Mouse (Mus musculus) lung, embryonic 14.5 days (tissue): ENCODE measurements around the gene Sox5. TPM values are rescaled to one million over a fixed set of nuclear protein-coding genes. Genes with fewer than 3 reads are reported as not detected.

ENCODE experiments used
- ATAC-seq: fragments of 200-750 bp; cut with Nextera tagmentation; 2 replicates; pipeline ENCODE4 v1.8.0; 2017; ENCODE audit warnings: mild to moderate bottlenecking, moderate TSS enrichment, moderate library complexity; ENCODE audit not compliant: insufficient read depth
- DNase-seq: peaks from one replicate; pipeline ENCODE4 v3.0.0-alpha.2; 2015
- H3K27ac ChIP-seq: fragments of 300-500 bp; sonication (generic); 2 replicates; pipeline ENCODE4 v1.5.1; 2014; ENCODE audit warnings: low read depth, mild to moderate bottlenecking, moderate library complexity
- H3K27me3 ChIP-seq: fragments of 300-500 bp; sonication (generic); 2 replicates; pipeline ENCODE4 v1.6.1; 2014; ENCODE audit warnings: low read length, control low read depth; ENCODE audit not compliant: insufficient read depth
- H3K36me3 ChIP-seq: fragments of 300-500 bp; sonication (generic); 2 replicates; pipeline ENCODE4 v1.6.1; 2014; ENCODE audit warnings: control low read depth; ENCODE audit not compliant: insufficient read depth
- H3K4me1 ChIP-seq: fragments of 300-500 bp; sonication (generic); 2 replicates; pipeline ENCODE4 v1.6.1; 2014; ENCODE audit warnings: antibody characterized with exemption, control low read depth; ENCODE audit not compliant: insufficient read depth
- H3K4me2 ChIP-seq: fragments of 300-500 bp; sonication (generic); 2 replicates; pipeline ENCODE4 v1.6.1; 2014; ENCODE audit warnings: mild to moderate bottlenecking
- H3K4me3 ChIP-seq: fragments of 300-500 bp; sonication (generic); 2 replicates; pipeline ENCODE4 v1.5.1; 2014; ENCODE audit warnings: low read depth, low read length
- H3K9ac ChIP-seq: fragments of 300-500 bp; sonication (generic); 2 replicates; pipeline ENCODE4 v1.6.1; 2014
- H3K9me3 ChIP-seq: fragments of 300-500 bp; sonication (generic); 2 replicates; pipeline ENCODE4 v1.6.1; 2016; ENCODE audit warnings: low read depth, low read length, control low read depth
- CTCF ChIP-seq: IDR thresholded peaks from 2 replicates; pipeline ENCODE4 v1.5.1; 2016; ENCODE audit warnings: antibody characterized with exemption, low read depth
- WGBS: fragments of 180-500 bp; shearing (Covaris S2); extraction: QIAGEN DNeasy Blood & Tissue Kit; methylation state at CpG from one replicate; pipeline ENCODE4 v1.1.7; 2014; 5-methylcytosine and 5-hydroxymethylcytosine counted together
- polyA plus RNA-seq: library from polyadenylated mRNA; unstranded; fragments of >200 nt; fragmentation: Nextera tagmentation; extraction: Ambion mirVana; gene quantifications from 2 replicates; pipeline ENCODE4 v1.2.1, GENCODE M21; 2014

The Sox5 gene
- polyA plus RNA-seq, 1 experiment from 2014 or later: 21.3 TPM

DNA sequence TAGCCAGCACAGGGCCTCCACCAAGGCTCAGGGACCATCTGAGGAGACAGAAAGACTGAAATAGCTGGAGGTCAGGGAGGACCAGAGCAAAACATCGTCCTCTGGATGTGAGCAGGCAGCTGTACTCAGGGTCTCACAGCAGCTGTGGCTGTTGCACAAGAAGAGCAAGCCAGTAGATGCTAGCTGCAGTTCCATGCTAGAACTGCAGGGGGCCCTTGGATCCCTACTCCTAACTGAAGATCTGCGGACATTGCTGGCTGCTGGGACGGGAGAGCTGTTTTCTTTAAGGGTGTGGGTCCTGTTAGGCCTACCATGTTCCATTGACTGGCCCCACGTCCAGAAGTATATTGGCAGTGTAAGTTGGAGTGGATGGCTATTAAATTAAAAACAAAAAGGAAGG lies 137.1 kb downstream of the Sox5 start:
- TF ChIP-seq CTCF: peak; percentile 84
- Histone ChIP-seq H3K4me2 (no peak overlapping the region), H3K27me3 (no peaks in the 10 kb centered on the region), H3K4me3 (no peak overlapping the region), H3K36me3 (no peaks in the 10 kb centered on the region), H3K27ac (peak overlapping the region; percentile 30; the same call in 1 of the 2 replicates), H3K9ac (no peak overlapping the region), H3K9me3 (no peaks in the 10 kb centered on the region), H3K4me1 (peaks cover 35% of the 10 kb centered on the region)
- DNase-seq (peak; percentile 85), ATAC-seq (no peak; the same call in 1 of the 2 replicates)
- 45% methylated on average over 4 of the region's 4 CpGs for WGBS

- Histone ChIP-seq H3K9me3 (no peaks in the 10 kb centered on the region), H3K9ac (no peak overlapping the region), H3K36me3 (no peaks in the 10 kb centered on the region), H3K4me3 (no peak overlapping the region), H3K27me3 (no peaks in the 10 kb centered on the region), H3K4me2 (no peak overlapping the region), H3K4me1 (peaks cover 26% of the 10 kb centered on the region), H3K27ac (no peak overlapping the region)
- no peak for ATAC-seq
- peak; percentile 23 for DNase-seq
- no peak for TF ChIP-seq CTCF
- 50% methylated on average over 5 of the region's 5 CpGs for WGBS
Observed at GRCm38 (mm10) chr6:144643601-144644000, 138.2 kb downstream of the Sox5 start.

DNA sequence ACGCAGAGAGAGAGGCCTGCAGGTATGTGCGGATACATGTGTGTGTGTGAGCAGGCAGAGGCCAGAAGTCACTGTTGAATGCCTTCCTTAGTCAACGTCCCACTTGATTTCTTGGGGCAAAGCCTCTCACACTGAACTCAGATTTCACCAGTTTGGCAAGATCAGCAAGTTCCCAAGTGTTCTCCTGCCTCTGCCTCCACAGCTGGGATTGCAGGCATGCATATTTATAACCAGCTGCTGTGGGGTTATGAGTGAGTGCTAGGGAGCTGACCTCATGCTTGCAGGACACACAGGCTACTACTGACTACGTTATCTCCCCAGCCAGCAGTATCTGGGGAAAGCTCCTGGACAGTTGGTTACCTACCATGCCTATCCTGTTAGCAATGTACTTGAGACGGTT lies 139.9 kb downstream of the Sox5 start:
- Histone ChIP-seq H3K36me3 (no peaks in the 10 kb centered on the region), H3K9ac (no peak overlapping the region), H3K27me3 (no peaks in the 10 kb centered on the region), H3K4me1 (peaks cover 14% of the 10 kb centered on the region), H3K9me3 (no peaks in the 10 kb centered on the region), H3K27ac (peak overlapping the region; percentile 43; the same call in 1 of the 2 replicates), H3K4me3 (no peak overlapping the region), H3K4me2 (no peak overlapping the region)
- DNase-seq: peak; percentile 40
- WGBS: 49% methylated on average over 5 of the region's 5 CpGs
- no peak for ATAC-seq
- no peak for TF ChIP-seq CTCF

DNA sequence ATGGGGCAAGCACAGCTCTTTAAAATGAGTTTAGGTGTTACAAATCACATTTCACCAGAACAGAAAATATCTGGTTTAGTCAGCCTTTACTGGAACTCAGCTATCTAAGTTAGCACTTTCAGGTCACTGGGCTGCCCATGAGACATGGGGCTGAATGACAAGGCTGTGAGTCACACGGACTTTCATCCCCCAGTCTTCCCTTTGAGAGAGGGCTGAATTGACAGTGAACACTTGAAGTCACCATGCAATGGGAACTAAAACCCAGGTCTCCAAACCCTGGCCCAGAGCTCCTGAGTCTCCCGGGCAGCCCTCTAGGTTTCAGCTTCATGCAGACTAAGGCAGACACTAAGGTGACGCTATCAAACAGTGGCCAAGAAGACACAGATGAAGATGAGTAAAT lies 141.2 kb downstream of the Sox5 start:
- Histone ChIP-seq H3K27me3 (no peaks in the 10 kb centered on the region), H3K27ac (no peak overlapping the region), H3K4me1 (peaks cover 14% of the 10 kb centered on the region), H3K9ac (no peak overlapping the region), H3K4me3 (no peak overlapping the region), H3K4me2 (no peak overlapping the region), H3K36me3 (no peaks in the 10 kb centered on the region), H3K9me3 (no peaks in the 10 kb centered on the region)
- DNase-seq (no peak), ATAC-seq (no peak)
- 74% methylated on average over 3 of the region's 3 CpGs for WGBS
- TF ChIP-seq CTCF: no peak

- Histone ChIP-seq H3K9ac (no peak overlapping the region), H3K4me3 (no peak overlapping the region), H3K27me3 (no peaks in the 10 kb centered on the region), H3K9me3 (no peaks in the 10 kb centered on the region), H3K27ac (no peak overlapping the region), H3K4me1 (peaks cover 8% of the 10 kb centered on the region), H3K4me2 (no peak overlapping the region), H3K36me3 (no peaks in the 10 kb centered on the region)
- ATAC-seq (no peak), DNase-seq (no peak)
- 78% methylated on average over 5 of the region's 5 CpGs for WGBS
- TF ChIP-seq CTCF: no peak
Observed at GRCm38 (mm10) chr6:144638547-144638946, 143.2 kb downstream of the Sox5 start.

- no peak for ATAC-seq
- no peaks in the 10 kb centered on the region for H3K4me1 ChIP-seq
- no peak overlapping the region for H3K4me3 ChIP-seq
- 75% methylated on average over 7 of the region's 7 CpGs for WGBS
- no peak for TF ChIP-seq CTCF
- no peak overlapping the region for H3K27ac ChIP-seq
- H3K27me3 ChIP-seq: no peaks in the 10 kb centered on the region
- H3K9ac ChIP-seq: no peak overlapping the region
- no peaks in the 10 kb centered on the region for H3K9me3 ChIP-seq
- H3K4me2 ChIP-seq: no peak overlapping the region
- no peak for DNase-seq
- no peaks in the 10 kb centered on the region for H3K36me3 ChIP-seq
Observed at GRCm38 (mm10) chr6:144627539-144628115, 154.2 kb downstream of the Sox5 start.

DNA sequence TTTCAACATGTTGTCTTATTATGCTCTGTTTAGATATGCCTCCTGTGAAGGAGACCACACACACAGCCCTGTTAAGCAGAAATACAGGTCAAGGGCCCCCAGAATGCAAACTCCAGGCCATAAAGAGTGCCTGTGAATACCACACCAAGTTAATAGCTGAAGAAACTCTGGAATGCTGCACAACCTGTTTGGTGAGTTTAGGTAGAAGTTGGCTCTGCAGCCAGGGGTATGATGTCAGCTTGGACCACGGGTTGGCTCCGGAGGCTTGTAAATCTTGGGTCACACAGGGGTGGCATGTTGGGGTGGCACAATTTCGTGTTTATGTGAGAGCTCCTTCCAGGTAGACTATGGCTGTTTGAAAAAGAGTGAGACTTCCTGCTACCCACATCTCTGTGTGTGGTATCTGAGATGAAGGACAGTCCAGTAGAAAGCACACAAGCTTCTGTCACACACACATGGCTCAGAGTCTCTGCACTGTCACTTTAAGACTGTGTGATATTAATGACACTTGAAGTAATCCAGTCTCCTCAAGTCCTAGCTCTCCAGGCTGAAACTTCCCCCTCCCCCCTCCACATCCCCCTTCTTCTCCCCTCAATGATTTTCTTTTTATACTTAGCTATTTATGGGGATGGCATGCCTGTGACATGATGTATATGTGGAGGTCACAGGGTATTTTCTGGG lies 160.5 kb downstream of the Sox5 start:
- 15% methylated on average over 3 of the region's 3 CpGs for WGBS
- peak; percentile 92 for ATAC-seq

More for the DNA sequence above, 160.5 kb downstream of the Sox5 start:
- H3K4me1 ChIP-seq: 0 out of 2 replicates have a peak, but pooled peaks cover 10% of the 10 kb centered on the region
- H3K9ac ChIP-seq: no peak overlapping the region
- peak overlapping the region; percentile 32 for H3K4me2 ChIP-seq
- H3K27ac ChIP-seq: peak overlapping the region; percentile 80
- H3K9me3 ChIP-seq: no peaks in the 10 kb centered on the region
- H3K36me3 ChIP-seq: no peaks in the 10 kb centered on the region
- TF ChIP-seq CTCF: no peak
- H3K4me3 ChIP-seq: no peak overlapping the region
- H3K27me3 ChIP-seq: no peaks in the 10 kb centered on the region
- DNase-seq: peak; percentile 89
